Mouse (Mus musculus): ENCODE measurements around the gene Rbmx2. TPM values are rescaled to one million over a fixed set of nuclear protein-coding genes. Genes with fewer than 3 reads are reported as not detected.
A peak's percentile ranks its signal among the peaks of the same experiment; 100 is the strongest.

The Rbmx2 gene
- polyA plus RNA-seq (2012; ENCODE audit: insufficient read depth, insufficient read length, missing spikeins): 3.3 and 4.3 TPM in 2 replicates

DNA sequence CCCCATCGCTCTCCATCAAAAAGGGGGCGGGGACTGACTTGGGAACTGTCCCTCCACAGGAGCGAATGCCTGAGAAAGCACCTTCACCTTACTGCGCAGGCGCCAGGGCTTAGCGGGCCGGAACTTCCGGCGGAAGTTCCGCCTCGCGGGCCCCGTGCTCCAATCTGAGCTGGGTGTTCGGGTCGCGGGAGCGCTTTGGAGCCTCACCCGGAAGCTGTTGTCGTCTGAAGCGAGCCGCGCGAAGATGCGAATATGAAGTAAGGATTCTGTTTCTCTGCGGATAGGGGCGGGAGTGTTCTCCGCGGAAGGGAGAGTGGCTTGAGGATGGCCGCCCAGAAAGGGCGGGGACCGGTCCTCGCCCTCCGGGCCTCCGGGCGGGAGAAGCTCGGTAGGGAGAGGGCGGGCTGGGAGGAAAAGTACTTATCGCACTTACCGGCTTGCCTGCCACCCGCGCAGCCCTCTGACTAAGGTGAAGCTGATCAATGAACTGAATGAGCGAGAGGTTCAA lies at the start of gene Rbmx2:
TSS of gene Rbmx2 (plus strand) at position 141 of the 508 bp plus-strand sequence.
- Histone ChIP-seq H3K27ac (replicated peaks; ENCODE audit: low read depth, low read length) (no peak within 1 kb of the TSS), H3K4me3 (ENCODE audit: insufficient read depth, low read depth, low read length) (peak within 1 kb of the TSS; percentile 91), H3K4me1 (ENCODE audit: control insufficient read depth, insufficient read depth, insufficient read length, low read length) (no peaks in the 10 kb centered on the region)

DNA sequence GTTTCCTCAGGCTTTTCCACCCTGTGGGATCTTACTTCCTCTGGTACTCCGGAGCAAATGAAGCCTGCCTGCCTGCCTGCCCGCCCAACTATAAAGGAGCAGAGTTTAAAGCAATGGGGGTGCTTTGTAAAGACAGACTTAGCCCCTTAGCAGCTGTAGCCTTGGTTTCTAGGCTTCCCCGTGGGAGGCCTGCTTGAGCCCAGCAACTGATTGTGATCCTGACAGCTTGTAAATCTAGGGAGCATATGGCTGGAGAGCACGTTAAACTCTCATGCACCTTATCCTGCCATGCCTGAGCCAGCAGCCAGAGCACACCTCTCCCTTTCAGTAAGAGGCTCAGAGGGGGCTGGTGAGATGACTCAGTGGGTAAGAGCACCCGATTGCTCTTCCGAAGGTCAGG lies 28.0 kb upstream of the Rbmx2 start:
- no peak overlapping the region for H3K27ac ChIP-seq (replicated peaks; ENCODE audit: low read depth, low read length)
- H3K4me1 ChIP-seq (ENCODE audit: control insufficient read depth, insufficient read depth, insufficient read length, low read length): no peaks in the 10 kb centered on the region
- no peak overlapping the region for H3K4me3 ChIP-seq (ENCODE audit: insufficient read depth, low read depth, low read length)

DNA sequence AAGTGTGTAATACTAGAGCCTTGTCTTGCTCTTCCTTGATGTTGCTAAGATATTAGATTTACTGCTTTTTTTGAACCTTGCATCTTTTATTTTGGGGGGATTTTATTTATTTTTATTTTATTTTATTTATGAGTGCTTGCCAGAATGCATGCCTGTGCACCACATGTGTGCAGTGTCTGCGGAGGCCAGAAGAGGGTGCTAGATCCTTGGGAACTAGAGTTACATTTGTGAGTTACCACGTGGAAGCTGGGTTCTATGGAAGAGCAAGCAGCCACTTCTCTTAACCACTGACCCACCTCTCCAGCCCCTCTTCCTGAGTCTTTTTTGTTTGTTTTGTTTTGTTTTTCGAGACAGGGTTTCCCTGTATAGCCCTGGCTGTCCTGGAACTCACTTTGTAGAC lies 25.2 kb upstream of the Rbmx2 start:
- Histone ChIP-seq H3K27ac (replicated peaks; ENCODE audit: low read depth, low read length) (no peak overlapping the region), H3K4me3 (ENCODE audit: insufficient read depth, low read depth, low read length) (no peak overlapping the region), H3K4me1 (ENCODE audit: control insufficient read depth, insufficient read depth, insufficient read length, low read length) (no peaks in the 10 kb centered on the region)

DNA sequence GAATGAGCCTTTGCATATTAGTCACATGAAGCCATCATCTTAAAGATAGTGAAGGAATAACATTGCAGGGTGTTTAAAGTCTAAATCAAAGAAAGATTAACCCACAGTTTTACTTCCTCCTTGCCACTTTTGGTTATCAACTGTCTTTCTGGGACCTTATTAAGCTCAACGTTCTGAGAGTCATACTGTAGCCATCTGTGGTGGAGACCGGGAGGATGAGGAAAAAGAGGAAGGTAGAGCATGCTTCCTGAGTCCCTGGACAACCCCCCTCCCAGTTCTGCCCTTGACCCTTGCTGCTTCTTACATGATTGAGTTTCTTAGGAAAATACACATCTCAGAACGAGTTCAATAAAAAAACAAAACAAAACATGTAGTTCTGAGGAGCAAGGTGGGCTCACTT lies 23.1 kb upstream of the Rbmx2 start:
- no peak overlapping the region for H3K27ac ChIP-seq (replicated peaks; ENCODE audit: low read depth, low read length)
- no peak overlapping the region for H3K4me3 ChIP-seq (ENCODE audit: insufficient read depth, low read depth, low read length)
- H3K4me1 ChIP-seq (ENCODE audit: control insufficient read depth, insufficient read depth, insufficient read length, low read length): no peaks in the 10 kb centered on the region

GRCm38 (mm10) chrX:48674171-48674570 lies 20.6 kb upstream of the Rbmx2 start, which contains the start of gene Gpr119:
Gpr119 (minus strand) TSS chrX:48674478.
- Histone ChIP-seq H3K4me3 (ENCODE audit: insufficient read depth, low read depth, low read length) (no peak within 1 kb of the TSS), H3K27ac (replicated peaks; ENCODE audit: low read depth, low read length) (no peak within 1 kb of the TSS)

GRCm38 (mm10) chrX:48683451-48683850 lies 11.4 kb upstream of the Rbmx2 start:
- Histone ChIP-seq H3K4me1 (ENCODE audit: control insufficient read depth, insufficient read depth, insufficient read length, low read length) (no peaks in the 10 kb centered on the region), H3K4me3 (ENCODE audit: insufficient read depth, low read depth, low read length) (no peak overlapping the region), H3K27ac (replicated peaks; ENCODE audit: low read depth, low read length) (no peak overlapping the region)

More at GRCm38 (mm10) chrX:48674171-48674570, 20.6 kb upstream of the Rbmx2 start, which contains the start of gene Gpr119:
- H3K4me1 ChIP-seq (ENCODE audit: control insufficient read depth, insufficient read depth, insufficient read length, low read length): no peaks in the 10 kb centered on the region

GRCm38 (mm10) chrX:48683857-48684256 lies 10.9 kb upstream of the Rbmx2 start:
- Histone ChIP-seq H3K4me1 (ENCODE audit: control insufficient read depth, insufficient read depth, insufficient read length, low read length) (no peaks in the 10 kb centered on the region), H3K27ac (replicated peaks; ENCODE audit: low read depth, low read length) (no peak overlapping the region), H3K4me3 (ENCODE audit: insufficient read depth, low read depth, low read length) (no peak overlapping the region)

DNA sequence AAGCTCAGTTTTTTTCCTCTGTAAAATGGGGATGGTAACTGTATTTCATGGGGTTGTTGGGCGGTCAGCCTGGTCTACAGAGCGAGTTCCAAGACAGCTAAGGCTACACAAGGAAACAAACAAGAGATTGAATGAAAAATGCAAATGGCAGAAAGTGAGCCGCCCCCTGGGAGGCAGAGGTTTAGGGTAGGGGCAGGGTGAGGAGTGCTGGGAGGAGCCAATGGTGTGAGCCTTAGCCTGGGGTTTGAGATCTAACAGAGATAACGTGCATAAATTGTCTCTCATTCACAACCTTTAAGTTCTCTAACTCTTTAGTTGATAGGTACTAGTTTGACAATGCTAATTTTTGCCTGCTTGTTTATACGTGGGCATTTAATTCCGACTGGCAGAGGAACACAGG lies 344 bp upstream of the Rbmx2 start:
- Histone ChIP-seq H3K4me3 (ENCODE audit: insufficient read depth, low read depth, low read length) (peak overlapping the region; percentile 91), H3K4me1 (ENCODE audit: control insufficient read depth, insufficient read depth, insufficient read length, low read length) (no peaks in the 10 kb centered on the region)

DNA sequence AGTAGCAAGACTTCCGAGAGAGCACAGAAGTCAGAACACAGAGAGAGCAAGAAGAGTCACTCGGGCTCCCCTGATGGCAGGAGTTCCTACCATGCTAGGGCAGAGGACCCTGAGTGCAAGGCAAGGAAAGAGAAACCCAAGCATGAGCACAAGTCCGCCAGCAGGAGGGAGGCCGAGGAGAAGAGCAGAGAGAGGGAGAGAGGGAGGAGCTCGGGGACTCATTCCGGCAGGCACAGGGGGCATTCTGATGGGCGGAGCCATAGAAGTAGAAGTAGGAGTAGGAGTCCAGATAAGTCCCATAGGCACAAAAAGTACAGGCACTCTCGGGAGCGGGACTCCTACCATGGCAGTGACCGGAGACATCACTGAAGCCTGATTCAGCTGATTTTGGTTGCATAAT lies 14.9 kb downstream of the Rbmx2 start:
- Histone ChIP-seq H3K4me3 (ENCODE audit: insufficient read depth, low read depth, low read length) (no peak overlapping the region), H3K27ac (replicated peaks; ENCODE audit: low read depth, low read length) (no peak overlapping the region), H3K4me1 (ENCODE audit: control insufficient read depth, insufficient read depth, insufficient read length, low read length) (no peaks in the 10 kb centered on the region)

More for the DNA sequence above, 344 bp upstream of the Rbmx2 start:
- H3K27ac ChIP-seq (replicated peaks; ENCODE audit: low read depth, low read length): no peak overlapping the region

GRCm38 (mm10) chrX:48712846-48713245 lies 18.0 kb downstream of the Rbmx2 start:
- no peak overlapping the region for H3K27ac ChIP-seq (replicated peaks; ENCODE audit: low read depth, low read length)
- no peak overlapping the region for H3K4me3 ChIP-seq (ENCODE audit: insufficient read depth, low read depth, low read length)
- H3K4me1 ChIP-seq (ENCODE audit: control insufficient read depth, insufficient read depth, insufficient read length, low read length): no peaks in the 10 kb centered on the region

DNA sequence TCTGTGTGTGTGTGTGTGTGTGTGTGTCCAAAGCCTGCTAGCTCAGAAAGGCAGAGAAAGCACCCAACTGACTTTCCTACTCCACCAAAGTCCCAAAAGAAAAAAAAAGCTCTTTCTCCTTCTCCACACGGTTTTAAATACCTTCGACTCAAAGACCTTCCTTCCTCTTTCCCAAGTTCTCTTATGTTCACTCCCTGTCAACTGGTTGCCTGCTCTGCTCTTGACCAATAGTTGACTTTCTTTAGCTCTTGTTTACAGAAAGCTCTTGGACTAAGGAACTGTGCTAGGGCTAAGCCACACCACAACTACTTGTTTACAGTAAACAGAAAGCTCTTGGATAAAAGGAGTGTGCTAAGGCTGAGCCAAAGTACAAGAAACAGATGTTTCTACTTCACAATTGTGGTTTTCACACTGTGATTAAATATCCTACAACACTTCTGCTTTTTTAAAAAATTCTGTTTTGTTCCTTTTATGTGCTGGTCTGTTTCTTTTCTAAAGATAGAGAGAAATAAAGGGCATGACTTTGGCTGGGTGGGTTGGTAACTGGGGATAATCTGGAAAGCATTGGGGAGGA lies 60.0 kb downstream of the Rbmx2 start:
- no peak overlapping the region for H3K27ac ChIP-seq (replicated peaks; ENCODE audit: low read depth, low read length)
- H3K4me1 ChIP-seq (ENCODE audit: control insufficient read depth, insufficient read depth, insufficient read length, low read length): no peaks in the 10 kb centered on the region
- no peak overlapping the region for H3K4me3 ChIP-seq (ENCODE audit: insufficient read depth, low read depth, low read length)

Other genes with a start within 250 kb of the Rbmx2 start
- gene Elf4, start 231.9 kb upstream of the Rbmx2 start, polyA plus RNA-seq (2012; ENCODE audit: insufficient read depth, insufficient read length, missing spikeins): 1.9 and 2.6 TPM in 2 replicates
- gene Aifm1, start 181.4 kb upstream of the Rbmx2 start, polyA plus RNA-seq (2012; ENCODE audit: insufficient read depth, insufficient read length, missing spikeins): 121 and 191 TPM in 2 replicates
- gene Rab33a, start 175.7 kb upstream of the Rbmx2 start, polyA plus RNA-seq (2012; ENCODE audit: insufficient read depth, insufficient read length, missing spikeins): not detected in 2 replicates
- gene Zfp280c, start 100.5 kb upstream of the Rbmx2 start, polyA plus RNA-seq (2012; ENCODE audit: insufficient read depth, insufficient read length, missing spikeins): 7.6 and 8.9 TPM in 2 replicates
- 2.0 and 5.5 TPM in 2 replicates for gene Slc25a14, start 71.6 kb upstream of the Rbmx2 start, polyA plus RNA-seq (2012; ENCODE audit: insufficient read depth, insufficient read length, missing spikeins)
- gene Gpr119, start 20.5 kb upstream of the Rbmx2 start, polyA plus RNA-seq (2012; ENCODE audit: insufficient read depth, insufficient read length, missing spikeins): not detected in 2 replicates
- not detected in 2 replicates for gene Gm595, start 182.7 kb downstream of the Rbmx2 start, polyA plus RNA-seq (2012; ENCODE audit: insufficient read depth, insufficient read length, missing spikeins)